9 mouse cellular contexts compared by ENCODE assay signal in the genomic region with DNA sequence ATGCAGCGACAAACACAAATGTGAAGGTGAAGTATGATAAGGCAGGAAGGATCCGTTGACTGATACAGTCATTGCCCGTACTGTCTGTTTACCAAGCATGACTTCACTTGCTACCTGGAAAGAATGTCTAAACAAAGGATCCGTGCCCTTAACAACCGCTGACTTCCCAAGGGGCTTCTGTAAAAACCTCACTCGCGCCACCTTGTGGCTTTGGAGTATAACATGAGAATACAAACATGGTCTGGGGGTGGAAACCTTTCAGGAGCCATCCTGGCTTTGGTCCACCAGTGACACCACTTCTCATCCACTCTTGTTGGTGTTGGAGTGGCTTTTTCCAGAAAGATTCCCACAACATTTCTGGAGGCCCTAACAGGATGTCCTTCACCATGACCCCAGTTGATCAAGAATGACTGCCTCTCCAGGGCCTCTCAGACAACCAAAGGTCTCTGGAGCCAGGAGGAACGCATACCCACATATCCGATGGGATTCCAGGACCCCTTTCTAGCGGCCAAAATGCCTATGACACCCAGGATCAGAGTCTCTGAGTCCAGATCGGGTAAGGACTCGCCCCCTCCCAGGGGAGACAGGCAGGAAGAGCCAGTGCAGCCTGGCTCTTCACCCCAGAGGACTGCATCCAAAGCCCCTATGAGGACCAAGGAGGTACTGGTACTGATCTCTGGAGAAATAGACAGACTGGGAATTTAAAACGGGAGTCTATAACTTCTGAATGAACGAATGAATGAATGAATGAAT. TPM values are rescaled to one million over a fixed set of nuclear protein-coding genes. Genes with fewer than 3 reads are reported as not detected.
DNase-seq lines count a peak whose midpoint lies in the region; ATAC-seq and TF ChIP-seq lines count a peak whose summit lies in the region.
"Had no signal": no experiment of that assay in that cellular context is flagged by ENCODE, and none has a peak within 500 bp of the region (broad histone marks: within the 10 kb centered on the region; RNA-seq: fewer than 3 reads in every experiment).

No protein-coding gene starts in this region.

- H3K9me3 ChIP-seq in embryonic facial prominence, embryonic 12.5 days: no peaks in the 10 kb centered on the region
- no peaks in the 10 kb centered on the region for H3K9me3 ChIP-seq in heart, embryonic 11.5 days (replicated peaks; ENCODE audit: control insufficient read depth, low read length)
- no peaks in the 10 kb centered on the region for H3K9me3 ChIP-seq in kidney, embryonic 14.5 days (ENCODE audit: control insufficient read depth, low read length)
- H3K9me3 ChIP-seq in liver, postnatal 0 days (ENCODE audit: low read length): no peaks in the 10 kb centered on the region
- H3K9me3 ChIP-seq in neural tube, embryonic 14.5 days (ENCODE audit: control insufficient read depth, low read length): no peaks in the 10 kb centered on the region

- H3K4me1 ChIP-seq in embryonic facial prominence, embryonic 12.5 days: peaks cover 6% of the 10 kb centered on the region
- H3K4me1 ChIP-seq in heart, embryonic 11.5 days (ENCODE audit: control insufficient read depth, insufficient read depth, low read length): peaks cover 7% of the 10 kb centered on the region; the same call in 1 of the 2 replicates
- peaks cover 12% of the 10 kb centered on the region for H3K4me1 ChIP-seq in kidney, embryonic 14.5 days (ENCODE audit: control insufficient read depth, insufficient read depth, low read length)
- H3K4me1 ChIP-seq in liver, postnatal 0 days (ENCODE audit: insufficient read depth): peaks cover 16% of the 10 kb centered on the region
- H3K4me1 ChIP-seq in neural tube, embryonic 14.5 days (ENCODE audit: control insufficient read depth, insufficient read depth, low read length): no peaks in the 10 kb centered on the region

- peak overlapping the region; percentile 39 for H3K4me2 ChIP-seq in embryonic facial prominence, embryonic 12.5 days (replicated peaks)
- H3K4me2 ChIP-seq in heart, embryonic 11.5 days: peak overlapping the region; percentile 42
- peak overlapping the region; percentile 22; the same call in 1 of the 2 replicates for H3K4me2 ChIP-seq in kidney, embryonic 14.5 days (replicated peaks; ENCODE audit: low read depth, low read length)
- H3K4me2 ChIP-seq in liver, postnatal 0 days (ENCODE audit: low read depth, low read length): peak overlapping the region; percentile 40; the same call in 1 of the 2 replicates
- peak overlapping the region; percentile 32 for H3K4me2 ChIP-seq in neural tube, embryonic 14.5 days (ENCODE audit: low read depth, low read length)

- H3K4me3 ChIP-seq in embryonic facial prominence, embryonic 12.5 days: no peak overlapping the region
- no peak overlapping the region for H3K4me3 ChIP-seq in heart, embryonic 11.5 days (ENCODE audit: low read depth, low read length)
- no peak overlapping the region for H3K4me3 ChIP-seq in kidney, embryonic 14.5 days (ENCODE audit: low read length)
- H3K4me3 ChIP-seq in liver, postnatal 0 days (ENCODE audit: low read depth, low read length): no peak overlapping the region
- no peak overlapping the region; the same call in 1 of the 2 replicates for H3K4me3 ChIP-seq in neural tube, embryonic 14.5 days (ENCODE audit: low read depth, low read length)

- H3K27ac ChIP-seq in embryonic facial prominence, embryonic 12.5 days: no peak overlapping the region
- H3K27ac ChIP-seq in heart, embryonic 11.5 days (ENCODE audit: low read depth, low read length): no peak overlapping the region
- H3K27ac ChIP-seq in kidney, embryonic 14.5 days (ENCODE audit: low read depth, low read length): no peak overlapping the region
- H3K27ac ChIP-seq in liver, postnatal 0 days (ENCODE audit: low read depth): no peak overlapping the region
- H3K27ac ChIP-seq in neural tube, embryonic 14.5 days (ENCODE audit: low read depth, low read length): no peak overlapping the region

- TF ChIP-seq CTCF in liver, postnatal 0 days (IDR thresholded peaks at IDR 0.05; ENCODE audit: low read depth): peak; percentile 77

- no peak for ATAC-seq in embryonic facial prominence, embryonic 12.5 days (ENCODE audit: insufficient number of reproducible peaks, insufficient read depth, low FRiP score, low TSS enrichment)
- ATAC-seq in heart, embryonic 11.5 days (replicated peaks; ENCODE audit: insufficient number of reproducible peaks, low FRiP score, low TSS enrichment): 0 out of 2 replicates have a peak, but pooled peaks have one; percentile 33
- peak; percentile 61 for ATAC-seq in kidney, embryonic 14.5 days (ENCODE audit: low FRiP score, low TSS enrichment)
- ATAC-seq in liver, postnatal 0 days: peak; percentile 50
- peak; percentile 67 for ATAC-seq in neural tube, embryonic 14.5 days (ENCODE audit: low read depth)

- H3K27me3 ChIP-seq in embryonic facial prominence, embryonic 12.5 days: no peaks in the 10 kb centered on the region
- H3K27me3 ChIP-seq in heart, embryonic 11.5 days (ENCODE audit: control insufficient read depth, insufficient read depth, low read length): no peaks in the 10 kb centered on the region
- no peaks in the 10 kb centered on the region for H3K27me3 ChIP-seq in kidney, embryonic 14.5 days (ENCODE audit: control insufficient read depth, insufficient read depth, low read length)
- H3K27me3 ChIP-seq in liver, postnatal 0 days (ENCODE audit: insufficient read depth, low read length): no peaks in the 10 kb centered on the region
- H3K27me3 ChIP-seq in neural tube, embryonic 14.5 days (ENCODE audit: control insufficient read depth, insufficient read depth, low read length): no peaks in the 10 kb centered on the region

- DNase-seq in B cell, adult 2 months: peak; percentile 82
- peak; percentile 62 to 68 for DNase-seq in adrenal gland, adult 18-20 months (ENCODE audit: low spot score in 2 of 2)
- DNase-seq in liver, postnatal 0 days: peak; percentile 82
- DNase-seq in testis, postnatal 14 days (ENCODE audit: low spot score): peak; percentile 32

- no peak overlapping the region for H3K9ac ChIP-seq in embryonic facial prominence, embryonic 12.5 days
- no peak overlapping the region for H3K9ac ChIP-seq in heart, embryonic 11.5 days (ENCODE audit: low read depth, low read length)
- peak overlapping the region; percentile 31; the same call in 1 of the 2 replicates for H3K9ac ChIP-seq in kidney, embryonic 14.5 days (ENCODE audit: low read depth, low read length)
- H3K9ac ChIP-seq in liver, postnatal 0 days (replicated peaks): no peak overlapping the region; the same call in 1 of the 2 replicates
- H3K9ac ChIP-seq in neural tube, embryonic 14.5 days (replicated peaks; ENCODE audit: low read depth, low read length): no peak overlapping the region

- no peak for TF ChIP-seq EP300 in liver, postnatal 0 days (IDR thresholded peaks at IDR 0.05; ENCODE audit: low read depth)

- H3K36me3 ChIP-seq in embryonic facial prominence, embryonic 12.5 days: no peaks in the 10 kb centered on the region
- no peaks in the 10 kb centered on the region for H3K36me3 ChIP-seq in heart, embryonic 11.5 days (ENCODE audit: control insufficient read depth, insufficient read depth, low read length)
- H3K36me3 ChIP-seq in kidney, embryonic 14.5 days (ENCODE audit: control insufficient read depth, insufficient read depth, low read length): no peaks in the 10 kb centered on the region
- no peaks in the 10 kb centered on the region for H3K36me3 ChIP-seq in liver, postnatal 0 days (replicated peaks; ENCODE audit: insufficient read depth, low read length)
- H3K36me3 ChIP-seq in neural tube, embryonic 14.5 days (ENCODE audit: control insufficient read depth, insufficient read depth, low read length): no peaks in the 10 kb centered on the region

- 28% methylated on average over 14 of the region's 14 CpGs for WGBS in embryonic facial prominence, embryonic 12.5 days
- 21% methylated on average over 14 of the region's 14 CpGs for WGBS in heart, embryonic 11.5 days (ENCODE audit: insufficient replicate concordance)
- 26% methylated on average over 14 of the region's 14 CpGs for WGBS in kidney, embryonic 14.5 days
- WGBS in liver, postnatal 0 days (ENCODE audit: insufficient replicate concordance): 20% methylated on average over 14 of the region's 14 CpGs
- WGBS in neural tube, embryonic 14.5 days: 30% methylated on average over 14 of the region's 14 CpGs

RNA-seq across cellular contexts. Expression of gene Ceacam9, which starts 7.0 kb away (rescaled TPM):
- total RNA-seq in adrenal gland, adult 18-20 months (2021): not detected
- polyA plus RNA-seq in embryonic facial prominence, embryonic 12.5 days (2016; fragmentation: Nextera tagmentation; extraction: Ambion mirVana): not detected in 2 replicates
- polyA plus RNA-seq in heart, embryonic 11.5 days (2014; fragmentation: Nextera tagmentation; extraction: Ambion mirVana): not detected in 2 replicates
- not detected in 2 replicates for polyA plus RNA-seq in kidney, embryonic 14.5 days (2014; fragmentation: Nextera tagmentation; extraction: Ambion mirVana)
- not detected in 2 replicates for polyA plus RNA-seq in liver, postnatal 0 days (2015; fragmentation: Nextera tagmentation; extraction: Ambion mirVana)
- polyA plus RNA-seq in neural tube, embryonic 14.5 days (2014; fragmentation: Nextera tagmentation; extraction: Ambion mirVana): 0.26 and 0.33 TPM in 2 replicates
- total RNA-seq: layer of hippocampus, adult 18-20 months had no signal

RNA-seq across cellular contexts. Expression of gene Ap2s1, which starts 9.4 kb away (rescaled TPM):
- 100 to 1,000 TPM; 120 to 146 TPM for total RNA-seq in adrenal gland, adult 18-20 months (2021)
- 261 and 274 TPM in 2 replicates for polyA plus RNA-seq in embryonic facial prominence, embryonic 12.5 days (2016; fragmentation: Nextera tagmentation; extraction: Ambion mirVana)
- polyA plus RNA-seq in heart, embryonic 11.5 days (2014; fragmentation: Nextera tagmentation; extraction: Ambion mirVana): 256 TPM in 2 replicates
- 270 and 336 TPM in 2 replicates for polyA plus RNA-seq in kidney, embryonic 14.5 days (2014; fragmentation: Nextera tagmentation; extraction: Ambion mirVana)
- 151 and 153 TPM in 2 replicates for polyA plus RNA-seq in liver, postnatal 0 days (2015; fragmentation: Nextera tagmentation; extraction: Ambion mirVana)
- 404 and 458 TPM in 2 replicates for polyA plus RNA-seq in neural tube, embryonic 14.5 days (2014; fragmentation: Nextera tagmentation; extraction: Ambion mirVana)

RNA-seq across cellular contexts. Expression of gene Slc1a5, which starts 52.4 kb away (rescaled TPM):
- total RNA-seq in adrenal gland, adult 18-20 months (2021): 100 to 1,000 TPM in 1 of 2 experiments, 10 to 100 TPM in 1; 89.3 to 253 TPM
- 33.3 and 34.0 TPM in 2 replicates for polyA plus RNA-seq in embryonic facial prominence, embryonic 12.5 days (2016; fragmentation: Nextera tagmentation; extraction: Ambion mirVana)
- polyA plus RNA-seq in heart, embryonic 11.5 days (2014; fragmentation: Nextera tagmentation; extraction: Ambion mirVana): 26.9 and 30.1 TPM in 2 replicates
- 30.2 and 36.1 TPM in 2 replicates for polyA plus RNA-seq in kidney, embryonic 14.5 days (2014; fragmentation: Nextera tagmentation; extraction: Ambion mirVana)
- 43.9 and 44.8 TPM in 2 replicates for polyA plus RNA-seq in liver, postnatal 0 days (2015; fragmentation: Nextera tagmentation; extraction: Ambion mirVana)
- 4.5 and 4.6 TPM in 2 replicates for polyA plus RNA-seq in neural tube, embryonic 14.5 days (2014; fragmentation: Nextera tagmentation; extraction: Ambion mirVana)

RNA-seq across cellular contexts. Expression of gene Ceacam15, which starts 53.3 kb away (rescaled TPM):
- not detected for total RNA-seq in adrenal gland, adult 18-20 months (2021)
- polyA plus RNA-seq in embryonic facial prominence, embryonic 12.5 days (2016; fragmentation: Nextera tagmentation; extraction: Ambion mirVana): not detected in 2 replicates
- 0.11 and 0.21 TPM in 2 replicates for polyA plus RNA-seq in heart, embryonic 11.5 days (2014; fragmentation: Nextera tagmentation; extraction: Ambion mirVana)
- not detected in 2 replicates for polyA plus RNA-seq in kidney, embryonic 14.5 days (2014; fragmentation: Nextera tagmentation; extraction: Ambion mirVana)
- not detected in 2 replicates for polyA plus RNA-seq in liver, postnatal 0 days (2015; fragmentation: Nextera tagmentation; extraction: Ambion mirVana)
- polyA plus RNA-seq in neural tube, embryonic 14.5 days (2014; fragmentation: Nextera tagmentation; extraction: Ambion mirVana): not detected in 2 replicates
- total RNA-seq: layer of hippocampus, adult 18-20 months had no signal

Comparison
In these comparisons a context has a peak if more than half of its experiments do, and no peak if none do; other contexts are left out.
1. DNase-seq: peak in every context shown above with its lines; median percentile 82 in B cell, adult 2 months; 82 in liver, postnatal 0 days; 65 in adrenal gland, adult 18-20 months; 32 in testis, postnatal 14 days.